Mouse (Mus musculus) erythroblast, embryonic 14.5 days (primary cell): Measurements from ENCODE around the gene Akap2.

Source experiments
- GATA1 ChIP-seq: IDR thresholded peaks from 2 replicates; pipeline ENCODE4 v1.6.1; 2012; ENCODE audit warnings: low read length, inconsistent platforms, mixed read lengths
- TAL1 ChIP-seq: IDR thresholded peaks from 3 replicates; pipeline ENCODE4 v1.6.1; 2012; ENCODE audit warnings: low read length, inconsistent platforms, mixed read lengths

DNA sequence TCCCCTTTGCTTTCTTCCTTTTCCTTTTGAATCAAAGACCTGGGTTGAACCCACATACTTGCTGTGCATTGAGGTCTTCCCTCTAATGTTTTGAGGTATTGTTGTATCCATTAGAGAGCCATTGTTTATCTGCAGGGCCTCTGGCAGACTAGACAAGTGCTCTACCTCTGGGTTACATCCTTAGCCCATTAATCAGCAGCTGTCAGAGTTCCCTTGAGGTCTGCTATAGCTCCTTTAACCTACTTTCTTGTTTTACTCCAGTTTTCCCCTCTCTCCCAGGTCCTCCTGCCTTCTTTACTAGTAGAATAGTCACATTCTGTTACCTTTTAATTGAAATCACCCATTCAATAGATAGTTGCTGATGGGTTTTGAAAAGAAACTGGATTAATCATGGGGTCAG, 71.7 kb downstream of the Akap2 start:
- no peak for TF ChIP-seq GATA1
- TF ChIP-seq TAL1: no peak
